Mouse (Mus musculus): ENCODE measurements around the gene Abcc5. TPM values are rescaled to one million over a fixed set of nuclear protein-coding genes. Genes with fewer than 3 reads are reported as not detected.

Gene Abcc5
- polyA plus RNA-seq, 2 experiments = 14.5 to 22.8 TPM

GRCm38 (mm10) chr16:20424719-20425650 lies 1.2 kb downstream of the Abcc5 start:
- Histone ChIP-seq H3K4me2 (ENCODE audit: low read depth) (peak overlapping the region; percentile 89), H3K9ac (replicated peaks) (peak overlapping the region; percentile 72), H3K36me3 (replicated peaks; ENCODE audit: control insufficient read depth, insufficient read depth, low read depth) (peaks cover 10% of the 10 kb centered on the region), H3K9me3 (ENCODE audit: control insufficient read depth, low read length) (no peaks in the 10 kb centered on the region), H3K4me1 (replicated peaks; ENCODE audit: control insufficient read depth in 2 of 2, insufficient read depth in 2 of 2, low read length in 1 of 2) (peaks cover 12 to 24% of the 10 kb centered on the region in 2 experiments), H3K27ac (peak overlapping the region; percentile 63), H3K27me3 (ENCODE audit: control insufficient read depth, insufficient read depth, low read length) (no peaks in the 10 kb centered on the region), H3K4me3 (ENCODE audit: insufficient read depth in 1 of 2, low read depth in 2 of 2, low read length in 2 of 2) (peak overlapping the region; percentile 72 to 76)
- DNase-seq (ENCODE audit: low read depth in 3 of 3, low spot score in 3 of 3) = peak in 1 of 3 experiments; percentile 51
- TF ChIP-seq CTCF (IDR thresholded peaks at IDR 0.05; ENCODE audit: low read depth) (no peak), EP300 (IDR thresholded peaks at IDR 0.05; ENCODE audit: low read depth) (no peak)
- WGBS (ENCODE audit: insufficient replicate concordance) = 22% methylated on average over 10 of the region's 10 CpGs
- ATAC-seq (ENCODE audit: insufficient read depth) = no peak

GRCm38 (mm10) chr16:20424226-20424663 lies 1.9 kb downstream of the Abcc5 start:
- ATAC-seq (ENCODE audit: insufficient read depth) (no peak), DNase-seq (ENCODE audit: low read depth in 3 of 3, low spot score in 3 of 3) (peak; percentile 60 to 68 (median 60))
- Histone ChIP-seq H3K4me3 (ENCODE audit: insufficient read depth in 1 of 2, low read depth in 2 of 2, low read length in 2 of 2) (peak overlapping the region; percentile 51 to 76), H3K4me2 (ENCODE audit: low read depth) (peak overlapping the region; percentile 89), H3K9ac (replicated peaks) (peak overlapping the region; percentile 72), H3K9me3 (ENCODE audit: control insufficient read depth, low read length) (no peaks in the 10 kb centered on the region), H3K4me1 (replicated peaks; ENCODE audit: control insufficient read depth in 2 of 2, insufficient read depth in 2 of 2, low read length in 1 of 2) (peaks cover 12 to 24% of the 10 kb centered on the region in 2 experiments), H3K27me3 (ENCODE audit: control insufficient read depth, insufficient read depth, low read length) (no peaks in the 10 kb centered on the region), H3K27ac (peak overlapping the region; percentile 63), H3K36me3 (replicated peaks; ENCODE audit: control insufficient read depth, insufficient read depth, low read depth) (peaks cover 10% of the 10 kb centered on the region)
- TF ChIP-seq CTCF (IDR thresholded peaks at IDR 0.05; ENCODE audit: low read depth) (no peak), EP300 (IDR thresholded peaks at IDR 0.05; ENCODE audit: low read depth) (peak; percentile 58)
- 13% methylated on average over 7 of the region's 7 CpGs for WGBS (ENCODE audit: insufficient replicate concordance)

GRCm38 (mm10) chr16:20422938-20423730 lies 3.1 kb downstream of the Abcc5 start:
- DNase-seq (ENCODE audit: low read depth in 3 of 3, low spot score in 3 of 3) = peak in 1 of 3 experiments; percentile 32
- Histone ChIP-seq H3K9ac (replicated peaks) (peak overlapping the region; percentile 47), H3K4me1 (replicated peaks; ENCODE audit: control insufficient read depth in 2 of 2, insufficient read depth in 2 of 2, low read length in 1 of 2) (peaks cover 12 to 24% of the 10 kb centered on the region in 2 experiments), H3K9me3 (ENCODE audit: control insufficient read depth, low read length) (no peaks in the 10 kb centered on the region), H3K36me3 (replicated peaks; ENCODE audit: control insufficient read depth, insufficient read depth, low read depth) (peaks cover 10% of the 10 kb centered on the region), H3K27me3 (ENCODE audit: control insufficient read depth, insufficient read depth, low read length) (no peaks in the 10 kb centered on the region), H3K27ac (peak overlapping the region; percentile 46), H3K4me2 (ENCODE audit: low read depth) (peak overlapping the region; percentile 89), H3K4me3 (ENCODE audit: insufficient read depth in 1 of 2, low read depth in 2 of 2, low read length in 2 of 2) (peak overlapping the region in 1 of 2 experiments; percentile 28; a peak in 2 of 4 replicates)
- ATAC-seq (ENCODE audit: insufficient read depth) = no peak
- TF ChIP-seq EP300 (IDR thresholded peaks at IDR 0.05; ENCODE audit: low read depth) (no peak), CTCF (IDR thresholded peaks at IDR 0.05; ENCODE audit: low read depth) (no peak)
- WGBS (ENCODE audit: insufficient replicate concordance) = 37% methylated on average over 6 of the region's 6 CpGs

- Histone ChIP-seq H3K4me2 (ENCODE audit: low read depth) (no peak overlapping the region), H3K27me3 (ENCODE audit: control insufficient read depth, insufficient read depth, low read length) (no peaks in the 10 kb centered on the region)
These were observed 8.1 kb downstream of the Abcc5 start for GRCm38 (mm10) chr16:20418054-20418453.

More at GRCm38 (mm10) chr16:20418054-20418453, 8.1 kb downstream of the Abcc5 start:
- no peaks in the 10 kb centered on the region for H3K9me3 ChIP-seq (ENCODE audit: control insufficient read depth, low read length)
- peaks cover 11 to 16% of the 10 kb centered on the region in 2 experiments for H3K4me1 ChIP-seq (replicated peaks; ENCODE audit: control insufficient read depth in 2 of 2, insufficient read depth in 2 of 2, low read length in 1 of 2)
- no peak overlapping the region for H3K9ac ChIP-seq (replicated peaks)
- no peak for DNase-seq (ENCODE audit: low read depth in 3 of 3, low spot score in 3 of 3)
- H3K36me3 ChIP-seq (replicated peaks; ENCODE audit: control insufficient read depth, insufficient read depth, low read depth) = peaks cover 10% of the 10 kb centered on the region
- ATAC-seq (ENCODE audit: insufficient read depth) = no peak
- TF ChIP-seq EP300 (IDR thresholded peaks at IDR 0.05; ENCODE audit: low read depth) (no peak), CTCF (IDR thresholded peaks at IDR 0.05; ENCODE audit: low read depth) (no peak)
- no peak overlapping the region for H3K4me3 ChIP-seq (ENCODE audit: insufficient read depth in 1 of 2, low read depth in 2 of 2, low read length in 2 of 2)
- H3K27ac ChIP-seq = no peak overlapping the region
- WGBS (ENCODE audit: insufficient replicate concordance) = 56% methylated on average over 2 of the region's 2 CpGs
